Mouse (Mus musculus): Measurements from ENCODE around the gene Prss28. TPM values are rescaled to one million over a fixed set of nuclear protein-coding genes. Genes with fewer than 3 reads are reported as not detected.

The Prss28 gene
- polyA plus RNA-seq, 1 experiment: not detected

- Histone ChIP-seq H3K4me3 (ENCODE audit: low read depth, low read length) (no peak overlapping the region), H3K36me3 (ENCODE audit: control insufficient read depth, insufficient read depth, low read length, poor library complexity, severe bottlenecking) (no peaks in the 10 kb centered on the region), H3K27me3 (ENCODE audit: control insufficient read depth, insufficient read depth, low read length, poor library complexity, severe bottlenecking) (no peaks in the 10 kb centered on the region), H3K9ac (ENCODE audit: low read depth, poor library complexity, severe bottlenecking) (no peak overlapping the region), H3K4me1 (ENCODE audit: control insufficient read depth, insufficient read depth, low read length) (no peaks in the 10 kb centered on the region), H3K27ac (ENCODE audit: insufficient read depth, low read length) (no peak overlapping the region), H3K9me3 (replicated peaks; ENCODE audit: control insufficient read depth, insufficient read depth, low read length, poor library complexity, severe bottlenecking) (no peaks in the 10 kb centered on the region)
- TF ChIP-seq POLR2A (IDR thresholded peaks at IDR 0.05; ENCODE audit: insufficient read depth, low read length) (no peak), EP300 (IDR thresholded peaks at IDR 0.05; ENCODE audit: insufficient read depth, low read depth, low read length) (no peak), CTCF (IDR thresholded peaks at IDR 0.05; ENCODE audit: low read depth, low read length) (no peak)
Measured at GRCm38 (mm10) chr17:25320819-25321218, 12.4 kb downstream of the Prss28 start.

GRCm38 (mm10) chr17:25322930-25323329 lies 14.5 kb downstream of the Prss28 start:
- TF ChIP-seq CTCF (IDR thresholded peaks at IDR 0.05; ENCODE audit: low read depth, low read length): no peak
- TF ChIP-seq EP300 (IDR thresholded peaks at IDR 0.05; ENCODE audit: insufficient read depth, low read depth, low read length): no peak
- TF ChIP-seq POLR2A (IDR thresholded peaks at IDR 0.05; ENCODE audit: insufficient read depth, low read length): no peak
- no peak overlapping the region for H3K27ac ChIP-seq (ENCODE audit: insufficient read depth, low read length)
- H3K27me3 ChIP-seq (ENCODE audit: control insufficient read depth, insufficient read depth, low read length, poor library complexity, severe bottlenecking): no peaks in the 10 kb centered on the region
- no peaks in the 10 kb centered on the region for H3K9me3 ChIP-seq (replicated peaks; ENCODE audit: control insufficient read depth, insufficient read depth, low read length, poor library complexity, severe bottlenecking)
- H3K4me3 ChIP-seq (ENCODE audit: low read depth, low read length): no peak overlapping the region
- no peaks in the 10 kb centered on the region for H3K4me1 ChIP-seq (ENCODE audit: control insufficient read depth, insufficient read depth, low read length)
- no peak overlapping the region for H3K9ac ChIP-seq (ENCODE audit: low read depth, poor library complexity, severe bottlenecking)
- no peaks in the 10 kb centered on the region for H3K36me3 ChIP-seq (ENCODE audit: control insufficient read depth, insufficient read depth, low read length, poor library complexity, severe bottlenecking)

GRCm38 (mm10) chr17:25332321-25332720 lies 23.9 kb downstream of the Prss28 start:
- Histone ChIP-seq H3K9me3 (replicated peaks; ENCODE audit: control insufficient read depth, insufficient read depth, low read length, poor library complexity, severe bottlenecking) (no peaks in the 10 kb centered on the region), H3K4me3 (ENCODE audit: low read depth, low read length) (no peak overlapping the region), H3K27ac (ENCODE audit: insufficient read depth, low read length) (no peak overlapping the region), H3K27me3 (ENCODE audit: control insufficient read depth, insufficient read depth, low read length, poor library complexity, severe bottlenecking) (no peaks in the 10 kb centered on the region), H3K9ac (ENCODE audit: low read depth, poor library complexity, severe bottlenecking) (no peak overlapping the region), H3K4me1 (ENCODE audit: control insufficient read depth, insufficient read depth, low read length) (no peaks in the 10 kb centered on the region), H3K36me3 (ENCODE audit: control insufficient read depth, insufficient read depth, low read length, poor library complexity, severe bottlenecking) (no peaks in the 10 kb centered on the region)
- TF ChIP-seq CTCF (IDR thresholded peaks at IDR 0.05; ENCODE audit: low read depth, low read length) (no peak), EP300 (IDR thresholded peaks at IDR 0.05; ENCODE audit: insufficient read depth, low read depth, low read length) (no peak), POLR2A (IDR thresholded peaks at IDR 0.05; ENCODE audit: insufficient read depth, low read length) (no peak)

- Histone ChIP-seq H3K27me3 (ENCODE audit: control insufficient read depth, insufficient read depth, low read length, poor library complexity, severe bottlenecking) (no peaks in the 10 kb centered on the region), H3K4me3 (ENCODE audit: low read depth, low read length) (no peak overlapping the region), H3K4me1 (ENCODE audit: control insufficient read depth, insufficient read depth, low read length) (no peaks in the 10 kb centered on the region), H3K36me3 (ENCODE audit: control insufficient read depth, insufficient read depth, low read length, poor library complexity, severe bottlenecking) (no peaks in the 10 kb centered on the region), H3K27ac (ENCODE audit: insufficient read depth, low read length) (no peak overlapping the region), H3K9me3 (replicated peaks; ENCODE audit: control insufficient read depth, insufficient read depth, low read length, poor library complexity, severe bottlenecking) (no peaks in the 10 kb centered on the region), H3K9ac (ENCODE audit: low read depth, poor library complexity, severe bottlenecking) (no peak overlapping the region)
- TF ChIP-seq CTCF (IDR thresholded peaks at IDR 0.05; ENCODE audit: low read depth, low read length): peak; percentile 100
- no peak for TF ChIP-seq EP300 (IDR thresholded peaks at IDR 0.05; ENCODE audit: insufficient read depth, low read depth, low read length)
- no peak for TF ChIP-seq POLR2A (IDR thresholded peaks at IDR 0.05; ENCODE audit: insufficient read depth, low read length)
Measured at GRCm38 (mm10) chr17:25333943-25334342, 25.5 kb downstream of the Prss28 start.

GRCm38 (mm10) chr17:25338218-25338617 lies 29.8 kb downstream of the Prss28 start:
- Histone ChIP-seq H3K9ac (ENCODE audit: low read depth, poor library complexity, severe bottlenecking) (no peak overlapping the region), H3K36me3 (ENCODE audit: control insufficient read depth, insufficient read depth, low read length, poor library complexity, severe bottlenecking) (no peaks in the 10 kb centered on the region), H3K27me3 (ENCODE audit: control insufficient read depth, insufficient read depth, low read length, poor library complexity, severe bottlenecking) (no peaks in the 10 kb centered on the region), H3K9me3 (replicated peaks; ENCODE audit: control insufficient read depth, insufficient read depth, low read length, poor library complexity, severe bottlenecking) (no peaks in the 10 kb centered on the region), H3K4me1 (ENCODE audit: control insufficient read depth, insufficient read depth, low read length) (no peaks in the 10 kb centered on the region), H3K27ac (ENCODE audit: insufficient read depth, low read length) (no peak overlapping the region), H3K4me3 (ENCODE audit: low read depth, low read length) (no peak overlapping the region)
- no peak for TF ChIP-seq POLR2A (IDR thresholded peaks at IDR 0.05; ENCODE audit: insufficient read depth, low read length)
- no peak for TF ChIP-seq EP300 (IDR thresholded peaks at IDR 0.05; ENCODE audit: insufficient read depth, low read depth, low read length)
- TF ChIP-seq CTCF (IDR thresholded peaks at IDR 0.05; ENCODE audit: low read depth, low read length): no peak

GRCm38 (mm10) chr17:25340003-25340402 lies 31.6 kb downstream of the Prss28 start:
- no peak overlapping the region for H3K9ac ChIP-seq (ENCODE audit: low read depth, poor library complexity, severe bottlenecking)
- H3K4me3 ChIP-seq (ENCODE audit: low read depth, low read length): no peak overlapping the region
- no peak for TF ChIP-seq CTCF (IDR thresholded peaks at IDR 0.05; ENCODE audit: low read depth, low read length)
- no peak for TF ChIP-seq EP300 (IDR thresholded peaks at IDR 0.05; ENCODE audit: insufficient read depth, low read depth, low read length)
- no peak for TF ChIP-seq POLR2A (IDR thresholded peaks at IDR 0.05; ENCODE audit: insufficient read depth, low read length)
- no peaks in the 10 kb centered on the region for H3K9me3 ChIP-seq (replicated peaks; ENCODE audit: control insufficient read depth, insufficient read depth, low read length, poor library complexity, severe bottlenecking)
- no peak overlapping the region for H3K27ac ChIP-seq (ENCODE audit: insufficient read depth, low read length)
- no peaks in the 10 kb centered on the region for H3K27me3 ChIP-seq (ENCODE audit: control insufficient read depth, insufficient read depth, low read length, poor library complexity, severe bottlenecking)
- H3K4me1 ChIP-seq (ENCODE audit: control insufficient read depth, insufficient read depth, low read length): no peaks in the 10 kb centered on the region
- H3K36me3 ChIP-seq (ENCODE audit: control insufficient read depth, insufficient read depth, low read length, poor library complexity, severe bottlenecking): no peaks in the 10 kb centered on the region
